Mouse (Mus musculus): ENCODE results near the gene Osbpl3. TPM values are rescaled to one million over a fixed set of nuclear protein-coding genes. Genes with fewer than 3 reads are reported as not detected.

The Osbpl3 gene
- total RNA-seq, 1 experiment = 9.9 TPM

GRCm38 (mm10) chr6:50419518-50420290 lies 36.3 kb downstream of the Osbpl3 start:
- no peak for TF ChIP-seq HCFC1 (IDR thresholded peaks at IDR 0.05; ENCODE audit: borderline replicate concordance, insufficient read depth, low read length)
- TF ChIP-seq CHD2 (IDR thresholded peaks at IDR 0.05; ENCODE audit: low read depth, low read length) = no peak
- TF ChIP-seq ZNF384 (IDR thresholded peaks at IDR 0.05; ENCODE audit: low read depth, low read length) = no peak
- no peak for TF ChIP-seq MAFK (IDR thresholded peaks at IDR 0.05; ENCODE audit: insufficient read depth, low read depth, low read length)
- no peak for TF ChIP-seq ZC3H11A (IDR thresholded peaks at IDR 0.05; ENCODE audit: borderline replicate concordance, low read depth, low read length)
- Histone ChIP-seq H3K4me3 (ENCODE audit: insufficient read depth in 1 of 2, low read depth in 1 of 2, low read length in 2 of 2, poor library complexity in 1 of 2, severe bottlenecking in 1 of 2) (no peak overlapping the region), H3K36me3 (ENCODE audit: control insufficient read depth, insufficient read depth, low read length, poor library complexity, severe bottlenecking) (no peaks in the 10 kb centered on the region), H3K9me3 (ENCODE audit: control insufficient read depth, insufficient read depth, low read depth, low read length) (no peaks in the 10 kb centered on the region), H3K4me1 (ENCODE audit: control insufficient read depth in 2 of 2, insufficient read depth in 2 of 2, low read length in 2 of 2, poor library complexity in 1 of 2) (no peaks in the 10 kb centered on the region; a peak in 1 of 4 replicates), H3K27ac (ENCODE audit: insufficient read depth, low read depth, low read length, poor library complexity, severe bottlenecking) (no peak overlapping the region), H3K9ac (ENCODE audit: insufficient read depth, low read depth, low read length, poor library complexity, severe bottlenecking) (no peak overlapping the region)
- in situ Hi-C loops (cut with MboI; ENCODE audit: low sequenced_read_pairs in 2 of 2, unreplicated experiment in 2 of 2) = no loop called here
- DNase-seq (ENCODE audit: low read depth, low spot score) = no peak

- H3K9me3 ChIP-seq (ENCODE audit: control insufficient read depth, insufficient read depth, low read depth, low read length) = no peaks in the 10 kb centered on the region
- TF ChIP-seq CHD2 (IDR thresholded peaks at IDR 0.05; ENCODE audit: low read depth, low read length) (no peak), ZNF384 (IDR thresholded peaks at IDR 0.05; ENCODE audit: low read depth, low read length) (no peak), ZC3H11A (IDR thresholded peaks at IDR 0.05; ENCODE audit: borderline replicate concordance, low read depth, low read length) (no peak), HCFC1 (IDR thresholded peaks at IDR 0.05; ENCODE audit: borderline replicate concordance, insufficient read depth, low read length) (no peak), MAFK (IDR thresholded peaks at IDR 0.05; ENCODE audit: insufficient read depth, low read depth, low read length) (no peak)
- H3K9ac ChIP-seq (ENCODE audit: insufficient read depth, low read depth, low read length, poor library complexity, severe bottlenecking) = no peak overlapping the region
- no peaks in the 10 kb centered on the region for H3K36me3 ChIP-seq (ENCODE audit: control insufficient read depth, insufficient read depth, low read length, poor library complexity, severe bottlenecking)
- H3K27ac ChIP-seq (ENCODE audit: insufficient read depth, low read depth, low read length, poor library complexity, severe bottlenecking) = no peak overlapping the region
- DNase-seq (ENCODE audit: low read depth, low spot score) = no peak
- H3K4me3 ChIP-seq (ENCODE audit: insufficient read depth in 1 of 2, low read depth in 1 of 2, low read length in 2 of 2, poor library complexity in 1 of 2, severe bottlenecking in 1 of 2) = no peak overlapping the region
- in situ Hi-C loops (cut with MboI; ENCODE audit: low sequenced_read_pairs in 2 of 2, unreplicated experiment in 2 of 2) = no loop called here
- no peaks in the 10 kb centered on the region; a peak in 1 of 4 replicates for H3K4me1 ChIP-seq (ENCODE audit: control insufficient read depth in 2 of 2, insufficient read depth in 2 of 2, low read length in 2 of 2, poor library complexity in 1 of 2)
Observed at GRCm38 (mm10) chr6:50418951-50419350, 37.0 kb downstream of the Osbpl3 start.

GRCm38 (mm10) chr6:50416854-50417253 lies 39.1 kb downstream of the Osbpl3 start:
- Histone ChIP-seq H3K9ac (ENCODE audit: insufficient read depth, low read depth, low read length, poor library complexity, severe bottlenecking) (no peak overlapping the region), H3K27ac (ENCODE audit: insufficient read depth, low read depth, low read length, poor library complexity, severe bottlenecking) (no peak overlapping the region), H3K36me3 (ENCODE audit: control insufficient read depth, insufficient read depth, low read length, poor library complexity, severe bottlenecking) (no peaks in the 10 kb centered on the region), H3K4me1 (ENCODE audit: control insufficient read depth in 2 of 2, insufficient read depth in 2 of 2, low read length in 2 of 2, poor library complexity in 1 of 2) (peaks cover 0 to 2% of the 10 kb centered on the region in 2 experiments; a peak in 2 of 4 replicates), H3K9me3 (ENCODE audit: control insufficient read depth, insufficient read depth, low read depth, low read length) (no peaks in the 10 kb centered on the region), H3K4me3 (ENCODE audit: insufficient read depth in 1 of 2, low read depth in 1 of 2, low read length in 2 of 2, poor library complexity in 1 of 2, severe bottlenecking in 1 of 2) (no peak overlapping the region)
- DNase-seq (ENCODE audit: low read depth, low spot score) = no peak
- in situ Hi-C loops (cut with MboI; ENCODE audit: low sequenced_read_pairs in 2 of 2, unreplicated experiment in 2 of 2) = no loop called here
- TF ChIP-seq ZNF384 (IDR thresholded peaks at IDR 0.05; ENCODE audit: low read depth, low read length) (no peak), ZC3H11A (IDR thresholded peaks at IDR 0.05; ENCODE audit: borderline replicate concordance, low read depth, low read length) (no peak), HCFC1 (IDR thresholded peaks at IDR 0.05; ENCODE audit: borderline replicate concordance, insufficient read depth, low read length) (no peak), CHD2 (IDR thresholded peaks at IDR 0.05; ENCODE audit: low read depth, low read length) (no peak), MAFK (IDR thresholded peaks at IDR 0.05; ENCODE audit: insufficient read depth, low read depth, low read length) (no peak)

- H3K27ac ChIP-seq (ENCODE audit: insufficient read depth, low read depth, low read length, poor library complexity, severe bottlenecking) = no peak overlapping the region
Observed at GRCm38 (mm10) chr6:50415431-50415830, 40.6 kb downstream of the Osbpl3 start.

More at GRCm38 (mm10) chr6:50415431-50415830, 40.6 kb downstream of the Osbpl3 start:
- Histone ChIP-seq H3K4me3 (ENCODE audit: insufficient read depth in 1 of 2, low read depth in 1 of 2, low read length in 2 of 2, poor library complexity in 1 of 2, severe bottlenecking in 1 of 2) (no peak overlapping the region), H3K9me3 (ENCODE audit: control insufficient read depth, insufficient read depth, low read depth, low read length) (no peaks in the 10 kb centered on the region), H3K9ac (ENCODE audit: insufficient read depth, low read depth, low read length, poor library complexity, severe bottlenecking) (no peak overlapping the region), H3K4me1 (ENCODE audit: control insufficient read depth in 2 of 2, insufficient read depth in 2 of 2, low read length in 2 of 2, poor library complexity in 1 of 2) (peaks cover 0 to 2% of the 10 kb centered on the region in 2 experiments; a peak in 2 of 4 replicates), H3K36me3 (ENCODE audit: control insufficient read depth, insufficient read depth, low read length, poor library complexity, severe bottlenecking) (no peaks in the 10 kb centered on the region)
- in situ Hi-C loops (cut with MboI; ENCODE audit: low sequenced_read_pairs in 2 of 2, unreplicated experiment in 2 of 2) = no loop called here
- DNase-seq (ENCODE audit: low read depth, low spot score) = no peak
- TF ChIP-seq MAFK (IDR thresholded peaks at IDR 0.05; ENCODE audit: insufficient read depth, low read depth, low read length) = no peak
- TF ChIP-seq CHD2 (IDR thresholded peaks at IDR 0.05; ENCODE audit: low read depth, low read length) = no peak
